Mouse (Mus musculus) heart, embryonic 14.5 days (tissue): ENCODE measurements around the gene Layn. TPM values are rescaled to one million over a fixed set of nuclear protein-coding genes. Genes with fewer than 3 reads are reported as not detected.
A peak's percentile ranks its signal among the peaks of the same experiment; 100 is the strongest.

ENCODE experiments used
- ATAC-seq: fragments of 200-750 bp; cut with Nextera tagmentation; 2 replicates; pipeline ENCODE4 v1.8.0; 2017; ENCODE audit warnings: low read depth, moderate TSS enrichment; ENCODE audit not compliant: insufficient number of reproducible peaks, insufficient read depth, low FRiP score
- H3K27ac ChIP-seq, 2 experiments: fragments of 200-500 bp in 1 of 2; fragments of 300-500 bp in 1 of 2; sonication (generic) in 1 of 2; replicated peaks in 1 of 2; 2 replicates each; pipeline ENCODE4 v1.5.1; 2012 to 2014; ENCODE audit warnings: low read depth in 2 of 2, low read length in 2 of 2, control low read depth in 1 of 2, mild to moderate bottlenecking in 1 of 2, mixed read lengths in 1 of 2; ENCODE audit not compliant: control insufficient read depth in 1 of 2, insufficient read depth in 1 of 2
- H3K27me3 ChIP-seq: fragments of 300-500 bp; sonication (generic); 2 replicates; pipeline ENCODE4 v1.6.1; 2014; ENCODE audit warnings: mild to moderate bottlenecking, low read length, control low read depth; ENCODE audit not compliant: control insufficient read depth, insufficient read depth
- H3K36me3 ChIP-seq: fragments of 300-500 bp; sonication (generic); 2 replicates; pipeline ENCODE4 v1.6.1; 2014; ENCODE audit warnings: mild to moderate bottlenecking, control low read depth, low read length, mixed read lengths; ENCODE audit not compliant: control insufficient read depth, insufficient read depth
- H3K4me1 ChIP-seq, 2 experiments: fragments of 200-500 bp in 1 of 2; fragments of 300-500 bp in 1 of 2; sonication (generic) in 1 of 2; 2 replicates each; pipeline ENCODE4 v1.6.1; 2012 to 2014; ENCODE audit warnings: low read length in 2 of 2, control low read depth in 1 of 2, mixed read lengths in 1 of 2; ENCODE audit not compliant: control insufficient read depth in 2 of 2, insufficient read depth in 2 of 2
- H3K4me2 ChIP-seq: fragments of 300-500 bp; sonication (generic); 2 replicates; pipeline ENCODE4 v1.6.1; 2014; ENCODE audit warnings: mild to moderate bottlenecking, low read length
- H3K4me3 ChIP-seq, 2 experiments: fragments of 200-500 bp in 1 of 2; fragments of 300-500 bp in 1 of 2; sonication (generic) in 1 of 2; 2 replicates each; pipeline ENCODE4 v1.5.1; 2012 to 2014; ENCODE audit warnings: low read length in 2 of 2, mild to moderate bottlenecking in 2 of 2, control low read depth in 1 of 2, low read depth in 1 of 2, moderate library complexity in 1 of 2; ENCODE audit not compliant: control insufficient read depth in 1 of 2, insufficient read depth in 1 of 2
- H3K9ac ChIP-seq: fragments of 300-500 bp; sonication (generic); 2 replicates; pipeline ENCODE4 v1.6.1; 2014; ENCODE audit warnings: mild to moderate bottlenecking, low read length
- H3K9me3 ChIP-seq: fragments of 300-500 bp; sonication (generic); 2 replicates; pipeline ENCODE4 v1.6.1; 2016; ENCODE audit warnings: low read length, control low read depth; ENCODE audit not compliant: control insufficient read depth
- WGBS: fragments of 180-500 bp; shearing (Covaris S2); extraction: QIAGEN DNeasy Blood & Tissue Kit; methylation state at CpG from one replicate; pipeline ENCODE4 v1.1.7; 2014; 5-methylcytosine and 5-hydroxymethylcytosine counted together
- microRNA counts: library from miRNA; unstranded; fragments of <30 nt; microRNA quantifications from one replicate; lab custom pipeline; 2016
- microRNA-seq: library from miRNA; unstranded; fragments of <30 nt; microRNA quantifications from one replicate; pipeline ENCODE4, GENCODE M21; 2016
- polyA plus RNA-seq: library from polyadenylated mRNA; unstranded; fragments of >200 nt; fragmentation: Nextera tagmentation; extraction: Ambion mirVana; gene quantifications from 2 replicates; pipeline ENCODE4 v1.2.1, GENCODE M21; 2014

The Layn gene
- polyA plus RNA-seq, 1 experiment from 2014 or later, result 11.5 TPM

DNA sequence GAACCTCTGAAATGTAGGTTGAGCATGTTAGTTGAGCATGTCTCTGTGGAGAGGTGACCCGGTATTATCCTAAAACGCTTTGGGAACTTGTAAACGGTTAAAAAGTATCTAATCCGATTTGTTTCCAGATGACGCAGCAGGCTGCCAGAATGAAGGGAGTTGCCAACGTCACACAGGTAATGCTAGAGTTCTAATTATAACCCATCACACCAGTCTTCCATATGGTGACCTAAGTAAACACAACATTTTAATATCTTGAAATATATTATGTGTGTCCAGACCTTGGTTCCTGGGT, 67.3 kb downstream of the Layn start:
- peak overlapping the region; percentile 59 for H3K9ac ChIP-seq
- no peak for ATAC-seq
- 3% methylated on average over 6 of the region's 6 CpGs for WGBS
- H3K27ac ChIP-seq, result no peak overlapping the region; a peak in 1 of 4 replicates
- H3K4me1 ChIP-seq, result peaks cover 5 to 15% of the 10 kb centered on the region in 2 experiments; a peak in 2 of 4 replicates
- no peaks in the 10 kb centered on the region for H3K27me3 ChIP-seq
- peak overlapping the region; percentile 81 for H3K4me2 ChIP-seq
- peak overlapping the region; percentile 36 to 40; a peak in 3 of 4 replicates for H3K4me3 ChIP-seq
- H3K9me3 ChIP-seq, result no peaks in the 10 kb centered on the region
- H3K36me3 ChIP-seq, result no peaks in the 10 kb centered on the region

DNA sequence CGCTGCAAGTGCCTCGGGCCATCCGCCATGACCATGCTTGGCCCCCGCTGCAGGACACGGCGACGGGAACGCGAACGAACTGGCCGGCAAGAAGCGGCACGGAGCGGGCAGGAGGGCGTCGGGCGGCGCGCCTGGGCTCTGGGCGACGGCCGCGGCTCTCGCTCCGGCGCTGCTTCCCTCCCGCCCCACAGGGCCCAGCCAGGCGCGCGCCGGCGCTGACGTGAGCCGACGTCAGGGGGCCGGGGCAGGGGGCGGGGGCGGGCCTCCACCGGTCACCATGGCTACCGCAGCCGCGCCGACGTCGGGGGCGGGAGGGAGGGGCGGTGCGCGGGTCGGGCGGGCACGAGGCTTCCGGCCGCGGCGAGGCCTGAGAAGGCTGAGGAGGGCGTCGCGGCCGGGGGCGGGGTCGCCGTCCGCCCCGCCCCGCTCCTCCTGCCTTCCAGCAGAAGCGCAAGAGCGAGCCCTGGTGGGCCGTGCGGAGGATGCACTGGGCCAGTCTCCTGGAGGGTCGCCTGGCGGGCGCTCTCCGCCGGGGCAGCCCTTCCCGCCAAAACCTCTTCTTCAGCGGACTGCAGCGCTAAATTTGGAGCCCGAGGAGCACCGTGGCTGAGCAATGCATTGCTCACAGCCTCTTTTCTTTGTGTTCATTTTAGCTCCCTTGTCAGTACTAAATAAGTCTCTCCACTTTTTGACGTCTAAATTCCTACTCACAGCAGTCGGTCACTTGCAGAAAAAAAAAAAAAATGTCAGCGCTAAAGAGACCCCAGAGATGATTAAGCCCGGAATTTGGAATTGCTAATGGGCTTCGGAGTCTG, 67.8 kb downstream of the Layn start, which contains the start of gene Sik2:
Sik2 (minus strand) TSS at position 233 of the 815 bp plus-strand sequence.
- H3K36me3 ChIP-seq, result no peaks in the 10 kb centered on the region
- peak within 1 kb of the TSS; percentile 95 for H3K27ac ChIP-seq
- peak within 1 kb of the TSS; percentile 96 for H3K9ac ChIP-seq
- H3K4me1 ChIP-seq, result peaks cover 5 to 15% of the 10 kb centered on the region in 2 experiments; a peak in 2 of 4 replicates
- no peaks in the 10 kb centered on the region for H3K27me3 ChIP-seq
- ATAC-seq, result peak; percentile 97
- under 1% methylated on average over 52 of the region's 85 CpGs for WGBS
- H3K4me3 ChIP-seq, result peak within 1 kb of the TSS; percentile 93 to 98
- H3K4me2 ChIP-seq, result peak within 1 kb of the TSS; percentile 85
- H3K9me3 ChIP-seq, result no peaks in the 10 kb centered on the region

DNA sequence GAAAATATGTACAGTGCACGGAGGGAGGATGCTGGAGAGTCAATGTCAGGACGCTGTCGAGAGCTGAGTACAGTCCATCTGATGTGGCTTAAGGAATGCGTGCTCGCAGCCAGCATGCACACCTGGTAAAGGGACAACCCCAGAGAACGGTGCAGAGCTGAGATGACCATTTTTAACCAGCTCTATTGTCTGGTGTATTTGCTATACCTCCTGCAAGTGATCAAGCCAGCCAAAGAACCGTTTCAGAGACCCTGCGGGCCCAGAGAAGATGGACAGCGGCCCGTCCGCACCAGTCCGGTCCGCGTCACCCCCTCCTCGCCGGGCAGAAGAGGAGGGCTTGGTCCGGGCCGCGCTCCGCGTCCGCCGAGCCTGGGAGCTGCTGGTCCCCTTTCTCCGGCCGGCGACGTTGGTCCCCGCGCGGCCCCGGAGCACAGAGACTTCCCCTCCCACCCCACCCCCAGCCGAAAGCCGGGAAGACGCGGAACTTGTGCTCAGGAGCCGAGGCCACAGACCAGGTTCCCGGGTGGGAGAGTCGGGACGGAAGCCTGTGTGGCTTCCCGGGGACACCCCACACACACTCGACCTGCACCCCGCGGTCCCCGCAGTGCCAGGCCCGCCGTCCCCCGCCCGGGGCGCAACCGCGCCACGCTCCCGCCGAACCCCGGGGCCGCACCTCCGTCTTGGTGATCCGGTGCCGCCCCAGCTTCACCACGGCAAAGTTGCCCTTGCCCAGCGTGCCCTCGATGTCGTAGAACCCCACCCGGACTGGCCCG, 68.6 kb downstream of the Layn start:
- Histone ChIP-seq H3K4me1 (peaks cover 5 to 15% of the 10 kb centered on the region in 2 experiments; a peak in 2 of 4 replicates), H3K9me3 (no peaks in the 10 kb centered on the region), H3K27me3 (no peaks in the 10 kb centered on the region), H3K27ac (peak overlapping the region; percentile 95), H3K4me2 (peak overlapping the region; percentile 85), H3K9ac (peak overlapping the region; percentile 96), H3K36me3 (no peaks in the 10 kb centered on the region), H3K4me3 (peak overlapping the region; percentile 93 to 98)
- peak; percentile 52 for ATAC-seq
- WGBS, result under 1% methylated on average over 62 of the region's 65 CpGs

DNA sequence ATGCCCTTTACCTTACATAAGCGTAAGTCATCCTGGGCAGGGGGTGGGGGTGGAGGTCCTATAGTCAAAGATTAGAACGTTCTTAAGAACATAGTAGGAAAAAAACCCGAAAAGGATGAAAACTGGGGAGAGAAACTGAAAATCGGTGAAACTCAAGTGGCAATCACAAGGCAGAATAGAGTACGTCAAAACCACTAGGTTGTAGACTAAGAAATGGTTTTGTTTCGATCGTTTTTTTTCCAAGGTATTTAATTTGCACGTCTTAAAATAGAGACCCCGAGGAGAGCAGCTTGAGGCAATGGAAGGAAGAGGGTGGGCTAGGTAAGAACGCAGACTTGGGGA, 69.2 kb downstream of the Layn start:
- no peak for ATAC-seq
- no peaks in the 10 kb centered on the region for H3K27me3 ChIP-seq
- WGBS, result 15% methylated on average over 10 of the region's 10 CpGs

DNA sequence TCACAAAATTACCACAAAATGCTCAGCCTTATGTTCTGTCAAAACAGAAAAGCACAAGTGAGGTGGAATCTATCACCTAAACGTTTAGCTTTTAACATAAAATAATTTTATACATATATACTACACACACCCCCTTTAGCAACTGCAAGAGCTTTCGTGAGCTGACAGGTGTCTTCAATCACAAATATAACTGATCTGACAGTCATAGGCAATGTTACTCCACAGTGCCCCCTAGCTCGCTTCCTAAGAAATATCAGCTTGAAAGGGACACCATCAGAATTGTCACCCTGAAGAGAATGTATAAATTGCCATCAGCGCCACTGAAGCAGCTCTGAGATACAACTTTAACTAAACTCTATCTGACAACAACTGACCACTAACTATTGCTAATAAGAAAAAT, 70.0 kb downstream of the Layn start:
- peak overlapping the region; percentile 85; the same call in 1 of the 2 replicates for H3K4me2 ChIP-seq
- no peaks in the 10 kb centered on the region for H3K36me3 ChIP-seq
- no peaks in the 10 kb centered on the region for H3K9me3 ChIP-seq
- 6% methylated on average over 4 of the region's 4 CpGs for WGBS
- no peak for ATAC-seq
- peaks cover 5 to 15% of the 10 kb centered on the region in 2 experiments; a peak in 2 of 4 replicates for H3K4me1 ChIP-seq
- no peak overlapping the region for H3K4me3 ChIP-seq
- no peaks in the 10 kb centered on the region for H3K27me3 ChIP-seq
- H3K27ac ChIP-seq, result no peak overlapping the region
- no peak overlapping the region for H3K9ac ChIP-seq

More for the DNA sequence above, 69.2 kb downstream of the Layn start:
- Histone ChIP-seq H3K4me1 (peaks cover 5 to 15% of the 10 kb centered on the region in 2 experiments; a peak in 2 of 4 replicates), H3K4me2 (peak overlapping the region; percentile 85), H3K9me3 (no peaks in the 10 kb centered on the region), H3K27ac (peak overlapping the region in 1 of 2 experiments; percentile 95; a peak in 1 of 4 replicates), H3K36me3 (no peaks in the 10 kb centered on the region), H3K9ac (peak overlapping the region; percentile 96), H3K4me3 (peak overlapping the region; percentile 93 to 98)

MicroRNA genes within 50 kb of the gene (microRNA counts, 519-probe panel; counts per million panel counts)
- microRNA mmu-miR-34b-3p (lab: Ali Mortazavi, UCI) (322 counts per million, percentile 70 among the panel's probes with 10 or more counts), microRNA mmu-miR-34b-5p (lab: Ali Mortazavi, UCI) (322 counts per million, percentile 70 among the panel's probes with 10 or more counts), microRNA mmu-miR-34c (lab: Ali Mortazavi, UCI) (322 counts per million, percentile 70 among the panel's probes with 10 or more counts)

Small RNA genes within 50 kb of the gene (microRNA-seq; reads per million reads assigned to microRNA genes)
- gene Mir34b (23.8 reads per million, percentile 33 among the genes with 10 or more reads in this experiment), gene Mir34c (519 reads per million, percentile 74 among the genes with 10 or more reads in this experiment)

Other genes starting within 250 kb of the Layn start
- gene Ppp2r1b, start 231.8 kb downstream of the Layn start, polyA plus RNA-seq, result 38.8 and 39.4 TPM in 2 replicates
- 13.4 and 15.6 TPM in 2 replicates for gene Sik2, start 68.0 kb downstream of the Layn start, polyA plus RNA-seq
- not detected in 2 replicates for gene Btg4, start 16.2 kb downstream of the Layn start, polyA plus RNA-seq
- gene 4833427G06Rik, start 25.0 kb upstream of the Layn start, polyA plus RNA-seq, result not detected in 2 replicates
- gene Gm32742, start 88.4 kb upstream of the Layn start, polyA plus RNA-seq, result not detected in 2 replicates
- gene Pou2af1, start 136.6 kb upstream of the Layn start, polyA plus RNA-seq, result not detected in 2 replicates
- 3.3 and 3.6 TPM in 2 replicates for gene Colca2, start 201.5 kb upstream of the Layn start, polyA plus RNA-seq